Comparison of ENCODE assay signal across 8 mouse cellular contexts in the genomic region with DNA sequence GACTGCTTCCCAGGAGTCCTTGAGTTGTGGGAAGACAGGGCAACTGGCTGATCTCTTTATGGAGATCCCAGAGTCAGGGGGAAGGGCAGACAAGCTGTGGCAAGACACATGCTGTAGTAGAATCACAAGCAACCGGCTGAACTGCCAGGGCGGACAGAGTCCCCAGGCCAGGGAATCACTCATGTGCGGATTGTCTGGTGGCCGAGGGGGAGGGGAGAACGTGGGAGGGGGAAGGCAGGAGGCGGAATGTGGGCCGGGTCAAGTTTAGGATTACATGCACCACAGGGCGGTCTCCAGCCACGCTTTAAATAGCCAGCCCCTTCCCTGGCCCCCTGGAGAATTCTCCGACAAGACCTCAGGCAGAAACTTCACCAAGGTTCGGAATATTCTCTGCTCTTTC. TPM values are rescaled to one million over a fixed set of nuclear protein-coding genes. Genes with fewer than 3 reads are reported as not detected.
DNase-seq lines count a peak whose midpoint lies in the region; ATAC-seq lines count a peak whose summit lies in the region.

A gene (plus strand): TSS at position 274 of the 400 bp plus-strand sequence.

- H3K27ac ChIP-seq in forebrain, embryonic 12.5 days = no peak within 1 kb of the TSS
- H3K27ac ChIP-seq in intestine, embryonic 16.5 days (ENCODE audit: low read length) = no peak within 1 kb of the TSS
- H3K27ac ChIP-seq in liver, embryonic 11.5 days (ENCODE audit: low read depth, low read length) = peak within 1 kb of the TSS; percentile 6; the same call in 1 of the 2 replicates
- no peak within 1 kb of the TSS for H3K27ac ChIP-seq in stomach, embryonic 16.5 days (ENCODE audit: low read length)

- H3K36me3 ChIP-seq in forebrain, embryonic 12.5 days (replicated peaks) = no peaks in the 10 kb centered on the region
- no peaks in the 10 kb centered on the region for H3K36me3 ChIP-seq in intestine, embryonic 16.5 days (ENCODE audit: control insufficient read depth, insufficient read depth, low read length)
- H3K36me3 ChIP-seq in liver, embryonic 11.5 days (ENCODE audit: control insufficient read depth, insufficient read depth, low read length) = no peaks in the 10 kb centered on the region
- H3K36me3 ChIP-seq in stomach, embryonic 16.5 days (ENCODE audit: control insufficient read depth, insufficient read depth, low read length) = no peaks in the 10 kb centered on the region

- peaks cover 8% of the 10 kb centered on the region for H3K4me1 ChIP-seq in forebrain, embryonic 12.5 days
- peaks cover 3% of the 10 kb centered on the region; the same call in 1 of the 2 replicates for H3K4me1 ChIP-seq in intestine, embryonic 16.5 days (ENCODE audit: control insufficient read depth, insufficient read depth, low read length)
- no peaks in the 10 kb centered on the region for H3K4me1 ChIP-seq in liver, embryonic 11.5 days (replicated peaks; ENCODE audit: control insufficient read depth, insufficient read depth, low read length)
- peaks cover 7% of the 10 kb centered on the region for H3K4me1 ChIP-seq in stomach, embryonic 16.5 days (ENCODE audit: control insufficient read depth, insufficient read depth, low read length)

- peak within 1 kb of the TSS; percentile 6; the same call in 1 of the 2 replicates for H3K4me2 ChIP-seq in forebrain, embryonic 12.5 days
- H3K4me2 ChIP-seq in intestine, embryonic 16.5 days (ENCODE audit: low read depth, low read length) = 0 out of 2 replicates have a peak within 1 kb of the TSS, but pooled peaks have one; percentile 4
- H3K4me2 ChIP-seq in liver, embryonic 11.5 days = peak within 1 kb of the TSS; percentile 46
- H3K4me2 ChIP-seq in stomach, embryonic 16.5 days (ENCODE audit: low read depth, low read length) = peak within 1 kb of the TSS; percentile 31

- no peak within 1 kb of the TSS for H3K9ac ChIP-seq in forebrain, embryonic 12.5 days
- no peak within 1 kb of the TSS for H3K9ac ChIP-seq in intestine, embryonic 16.5 days (ENCODE audit: low read depth, low read length)
- no peak within 1 kb of the TSS for H3K9ac ChIP-seq in liver, embryonic 11.5 days (ENCODE audit: low read depth, low read length)
- no peak within 1 kb of the TSS for H3K9ac ChIP-seq in stomach, embryonic 16.5 days (ENCODE audit: low read length)

- peaks cover 4% of the 10 kb centered on the region; the same call in 1 of the 2 replicates for H3K27me3 ChIP-seq in forebrain, embryonic 12.5 days
- no peaks in the 10 kb centered on the region for H3K27me3 ChIP-seq in intestine, embryonic 16.5 days (replicated peaks; ENCODE audit: control insufficient read depth, insufficient read depth, low read length)
- H3K27me3 ChIP-seq in liver, embryonic 11.5 days (replicated peaks; ENCODE audit: control insufficient read depth, insufficient read depth, low read length) = no peaks in the 10 kb centered on the region
- H3K27me3 ChIP-seq in stomach, embryonic 16.5 days (ENCODE audit: control insufficient read depth, insufficient read depth, low read length) = no peaks in the 10 kb centered on the region

- no peak within 1 kb of the TSS for H3K4me3 ChIP-seq in forebrain, embryonic 12.5 days (replicated peaks)
- H3K4me3 ChIP-seq in intestine, embryonic 16.5 days (ENCODE audit: low read length) = no peak within 1 kb of the TSS
- H3K4me3 ChIP-seq in liver, embryonic 11.5 days (ENCODE audit: low read depth, low read length) = peak within 1 kb of the TSS; percentile 23
- H3K4me3 ChIP-seq in stomach, embryonic 16.5 days (replicated peaks; ENCODE audit: low read length) = no peak within 1 kb of the TSS

- DNase-seq in ovary, postnatal 14 days (ENCODE audit: low spot score) = peak; percentile 3
- no peak for DNase-seq in ovary, adult 18-20 months (ENCODE audit: low spot score)
- peak; percentile 43 for DNase-seq in liver, embryonic 11.5 days (ENCODE audit: low spot score)
- DNase-seq in right cerebral cortex, postnatal 25 days = no peak
- no peak for DNase-seq in thymus, postnatal 36 days

- WGBS in forebrain, embryonic 12.5 days = 7% methylated on average over 11 of the region's 11 CpGs
- 5% methylated on average over 11 of the region's 11 CpGs for WGBS in intestine, embryonic 16.5 days
- 11% methylated on average over 11 of the region's 11 CpGs for WGBS in liver, embryonic 11.5 days
- 9% methylated on average over 11 of the region's 11 CpGs for WGBS in stomach, embryonic 16.5 days

- ATAC-seq in forebrain, embryonic 12.5 days (ENCODE audit: low FRiP score) = no peak; the same call in 1 of the 2 replicates
- ATAC-seq in intestine, embryonic 16.5 days = peak; percentile 65
- ATAC-seq in liver, embryonic 11.5 days (replicated peaks; ENCODE audit: low FRiP score) = peak; percentile 65
- ATAC-seq in stomach, embryonic 16.5 days (ENCODE audit: insufficient read depth, low FRiP score) = peak; percentile 44; the same call in 1 of the 2 replicates

- no peaks in the 10 kb centered on the region for H3K9me3 ChIP-seq in forebrain, embryonic 12.5 days
- H3K9me3 ChIP-seq in intestine, embryonic 16.5 days (ENCODE audit: control insufficient read depth, low read length) = no peaks in the 10 kb centered on the region
- no peaks in the 10 kb centered on the region for H3K9me3 ChIP-seq in liver, embryonic 11.5 days (ENCODE audit: control insufficient read depth, low read length)
- H3K9me3 ChIP-seq in stomach, embryonic 16.5 days (replicated peaks; ENCODE audit: control insufficient read depth, low read length) = no peaks in the 10 kb centered on the region

RNA-seq across cellular contexts. Expression of the gene that starts here (rescaled TPM):
- polyA plus RNA-seq in forebrain, embryonic 12.5 days (2016; fragmentation: Nextera tagmentation; extraction: Ambion mirVana) = 1.6 and 2.1 TPM in 2 replicates
- 0.77 and 1.4 TPM in 2 replicates for polyA plus RNA-seq in intestine, embryonic 16.5 days (2015; fragmentation: Nextera tagmentation; extraction: Ambion mirVana)
- 17.6 and 18.7 TPM in 2 replicates for polyA plus RNA-seq in liver, embryonic 11.5 days (2014; fragmentation: Nextera tagmentation; extraction: Ambion mirVana)
- polyA plus RNA-seq in stomach, embryonic 16.5 days (2015; fragmentation: Nextera tagmentation; extraction: Ambion mirVana) = 2.0 and 2.9 TPM in 2 replicates

Comparison
In these comparisons a context has a peak if more than half of its experiments do, and no peak if none do; other contexts are left out.
1. DNase-seq: peak in ovary, postnatal 14 days (single experiment) and liver, embryonic 11.5 days (single experiment); none in ovary, adult 18-20 months (single experiment), right cerebral cortex, postnatal 25 days (single experiment) and thymus, postnatal 36 days (0 of 2).
2. Peak in every context shown above with its lines, with median percentiles within 50 percentile points of each other: H3K4me2 ChIP-seq.